Comparison of ENCODE assay signal across 7 mouse cellular contexts in genomic region chr9:61371755-61372509, GRCm38 (mm10). TPM values are rescaled to one million over a fixed set of nuclear protein-coding genes. Genes with fewer than 3 reads are reported as not detected.
DNase-seq lines count a peak whose midpoint lies in the region; ATAC-seq lines count a peak whose summit lies in the region.

TSS of gene Tle3 (plus strand) at chr9:61372366.

- peak within 1 kb of the TSS; percentile 97 for H3K27ac ChIP-seq in embryonic facial prominence, embryonic 11.5 days (replicated peaks; ENCODE audit: low read depth, low read length)
- peak within 1 kb of the TSS; percentile 99 for H3K27ac ChIP-seq in limb, embryonic 10.5 days
- peak within 1 kb of the TSS; percentile 96 for H3K27ac ChIP-seq in midbrain, embryonic 13.5 days

- peak; percentile 99 for DNase-seq in adrenal gland, postnatal 14 days
- DNase-seq in embryonic facial prominence, embryonic 11.5 days (ENCODE audit: low spot score): peak; percentile 100
- peak; percentile 99 for DNase-seq in kidney, adult 11 months
- peak; percentile 99 for DNase-seq in limb, embryonic 10.5 days (ENCODE audit: low spot score)
- DNase-seq in spleen, adult 12 weeks (ENCODE audit: low spot score): peak; percentile 90

- H3K4me1 ChIP-seq in embryonic facial prominence, embryonic 11.5 days (ENCODE audit: control insufficient read depth, insufficient read depth, low read length): peaks cover 6% of the 10 kb centered on the region
- peaks cover 72% of the 10 kb centered on the region for H3K4me1 ChIP-seq in limb, embryonic 10.5 days
- H3K4me1 ChIP-seq in midbrain, embryonic 13.5 days (replicated peaks): peaks cover 60% of the 10 kb centered on the region

- under 1% methylated on average over 34 of the region's 35 CpGs for WGBS in embryonic facial prominence, embryonic 11.5 days
- WGBS in limb, embryonic 10.5 days: under 1% methylated on average over 35 of the region's 35 CpGs
- under 1% methylated on average over 34 of the region's 35 CpGs for WGBS in midbrain, embryonic 13.5 days

- no peaks in the 10 kb centered on the region for H3K36me3 ChIP-seq in embryonic facial prominence, embryonic 11.5 days (replicated peaks; ENCODE audit: control insufficient read depth, insufficient read depth, low read depth, low read length)
- H3K36me3 ChIP-seq in limb, embryonic 10.5 days: peaks cover 25% of the 10 kb centered on the region
- H3K36me3 ChIP-seq in midbrain, embryonic 13.5 days: no peaks in the 10 kb centered on the region; the same call in 1 of the 2 replicates

- H3K4me3 ChIP-seq in embryonic facial prominence, embryonic 11.5 days (ENCODE audit: low read depth, low read length): peak within 1 kb of the TSS; percentile 97
- peak within 1 kb of the TSS; percentile 96 for H3K4me3 ChIP-seq in limb, embryonic 10.5 days
- H3K4me3 ChIP-seq in midbrain, embryonic 13.5 days (replicated peaks): peak within 1 kb of the TSS; percentile 93

- no peaks in the 10 kb centered on the region for H3K27me3 ChIP-seq in embryonic facial prominence, embryonic 11.5 days (ENCODE audit: control insufficient read depth, insufficient read depth, low read length)
- H3K27me3 ChIP-seq in limb, embryonic 10.5 days (ENCODE audit: low read depth, poor library complexity, severe bottlenecking): 0 out of 2 replicates have a peak, but pooled peaks cover 5% of the 10 kb centered on the region
- peaks cover 4% of the 10 kb centered on the region for H3K27me3 ChIP-seq in midbrain, embryonic 13.5 days

- H3K4me2 ChIP-seq in embryonic facial prominence, embryonic 11.5 days (ENCODE audit: low read depth, low read length): peak within 1 kb of the TSS; percentile 87
- H3K4me2 ChIP-seq in midbrain, embryonic 13.5 days (replicated peaks): peak within 1 kb of the TSS; percentile 94

- H3K9me3 ChIP-seq in embryonic facial prominence, embryonic 11.5 days (replicated peaks; ENCODE audit: control insufficient read depth, low read length): no peaks in the 10 kb centered on the region
- no peaks in the 10 kb centered on the region for H3K9me3 ChIP-seq in limb, embryonic 10.5 days (replicated peaks)
- no peaks in the 10 kb centered on the region for H3K9me3 ChIP-seq in midbrain, embryonic 13.5 days

- ATAC-seq in embryonic facial prominence, embryonic 11.5 days (replicated peaks; ENCODE audit: insufficient number of reproducible peaks, low FRiP score, low TSS enrichment, low read depth): peak; percentile 66
- peak; percentile 42 for ATAC-seq in granulocyte monocyte progenitor cell, adult 5-6 weeks (replicated peaks; ENCODE audit: poor library complexity, severe bottlenecking)
- ATAC-seq in midbrain, embryonic 13.5 days: peak; percentile 67

- H3K9ac ChIP-seq in embryonic facial prominence, embryonic 11.5 days (replicated peaks; ENCODE audit: low read length): peak within 1 kb of the TSS; percentile 90
- peak within 1 kb of the TSS; percentile 99 for H3K9ac ChIP-seq in midbrain, embryonic 13.5 days (replicated peaks)

RNA-seq across cellular contexts. Expression of gene Tle3, which starts in this region (rescaled TPM):
- total RNA-seq in adrenal gland, postnatal 14 days (2021): 98.9 and 107 TPM in 2 replicates
- 31.4 and 37.7 TPM in 2 replicates for polyA plus RNA-seq in embryonic facial prominence, embryonic 11.5 days (2014; fragmentation: Nextera tagmentation; extraction: Ambion mirVana)
- total RNA-seq in granulocyte monocyte progenitor cell, adult 5-6 weeks (2014; fragmentation: Nextera tagmentation): 83.8 and 91.4 TPM in 2 replicates
- 34.6 and 40.9 TPM in 2 replicates for total RNA-seq in granulocyte monocyte progenitor cell, adult 5-6 weeks (2017)
- polyA plus RNA-seq in limb, embryonic 10.5 days (2016; fragmentation: Nextera tagmentation; extraction: Ambion mirVana): 53.4 and 55.7 TPM in 2 replicates
- 40.7 and 50.8 TPM in 2 replicates for polyA plus RNA-seq in midbrain, embryonic 13.5 days (2015; fragmentation: Nextera tagmentation; extraction: Ambion mirVana)

Comparison
In these comparisons a context has a peak if more than half of its experiments do, and no peak if none do; other contexts are left out.
1. Peak in every context shown above with its lines: DNase-seq, ATAC-seq, H3K4me3 ChIP-seq and H3K27ac ChIP-seq.